Mouse (Mus musculus) thymus, adult 2 months (tissue): ENCODE data around the gene Nr2c2.

Source experiments
- CTCF ChIP-seq: fragments of 200-500 bp; IDR thresholded peaks from 2 replicates; pipeline ENCODE4 v1.5.1; 2012; ENCODE audit warnings: mild to moderate bottlenecking, control low read depth, low read length, moderate library complexity, borderline replicate concordance; ENCODE audit not compliant: control insufficient read depth, poor library complexity, insufficient read depth; ENCODE audit errors: extremely low read depth
- POLR2A ChIP-seq: fragments of 200-500 bp; IDR thresholded peaks from 2 replicates; pipeline ENCODE4 v1.6.1; 2012; ENCODE audit warnings: mild to moderate bottlenecking, low read length, control low read depth, moderate library complexity; ENCODE audit not compliant: control insufficient read depth, poor library complexity, insufficient read depth; ENCODE audit errors: extremely low read depth

DNA sequence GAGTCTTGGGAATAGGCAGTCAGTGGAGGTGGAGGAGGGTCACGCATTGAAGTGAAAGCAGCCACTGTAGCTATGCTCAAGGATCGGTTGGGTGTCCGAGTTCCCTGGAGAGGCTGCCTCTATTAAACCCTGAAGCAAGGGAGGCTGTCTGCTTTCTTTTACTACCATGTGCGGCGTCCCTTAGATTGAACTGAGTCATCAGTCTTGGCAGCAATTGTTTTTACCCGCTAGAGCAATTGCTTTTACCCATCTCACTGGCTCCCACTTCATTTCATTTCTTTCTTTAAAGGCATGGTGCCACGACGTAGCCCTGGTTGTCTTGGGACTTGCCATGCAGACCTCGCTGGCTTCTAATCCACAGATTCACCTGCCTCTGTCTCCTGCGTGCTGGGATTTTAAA, 27.1 kb upstream of the Nr2c2 start:
- TF ChIP-seq CTCF, result no peak
- TF ChIP-seq POLR2A, result no peak
